Mouse (Mus musculus): ENCODE measurements around the gene Ncoa4. TPM values are rescaled to one million over a fixed set of nuclear protein-coding genes. Genes with fewer than 3 reads are reported as not detected.
"Not testable (repeated sequence)": the region's sequence is repeated elsewhere in the genome, so short reads cannot be mapped to it uniquely, and the experiment has no call there.

Gene Ncoa4
- total RNA-seq, 1 experiment from 2014 or later: 176 TPM

- ATAC-seq (replicated peaks; ENCODE audit: low read depth, poor library complexity, severe bottlenecking): no peak
Observed at GRCm38 (mm10) chr14:32154758-32155157, 4.9 kb upstream of the Ncoa4 start.

GRCm38 (mm10) chr14:32159150-32159670, 455 bp upstream of the Ncoa4 start:
- ATAC-seq (replicated peaks; ENCODE audit: low read depth, poor library complexity, severe bottlenecking): peak; percentile 37

GRCm38 (mm10) chr14:32160563-32160962, 898 bp downstream of the Ncoa4 start:
- ATAC-seq (replicated peaks; ENCODE audit: low read depth, poor library complexity, severe bottlenecking): no peak

- ATAC-seq (replicated peaks; ENCODE audit: low read depth, poor library complexity, severe bottlenecking): no peak
Observed at GRCm38 (mm10) chr14:32161090-32161885, 1.6 kb downstream of the Ncoa4 start.

GRCm38 (mm10) chr14:32162231-32162630, 2.6 kb downstream of the Ncoa4 start:
- ATAC-seq (replicated peaks; ENCODE audit: low read depth, poor library complexity, severe bottlenecking): no peak

- ATAC-seq (replicated peaks; ENCODE audit: low read depth, poor library complexity, severe bottlenecking): no peak
Observed at GRCm38 (mm10) chr14:32163203-32163888, 3.7 kb downstream of the Ncoa4 start.

- no peak for ATAC-seq (replicated peaks; ENCODE audit: low read depth, poor library complexity, severe bottlenecking)
Observed at GRCm38 (mm10) chr14:32164173-32165051, 4.7 kb downstream of the Ncoa4 start.

- ATAC-seq (replicated peaks; ENCODE audit: low read depth, poor library complexity, severe bottlenecking): peak; percentile 75
Observed at GRCm38 (mm10) chr14:32165278-32166061, 5.8 kb downstream of the Ncoa4 start.

GRCm38 (mm10) chr14:32166062-32166441, 6.4 kb downstream of the Ncoa4 start:
- no peak for ATAC-seq (replicated peaks; ENCODE audit: low read depth, poor library complexity, severe bottlenecking)

- no peak for ATAC-seq (replicated peaks; ENCODE audit: low read depth, poor library complexity, severe bottlenecking)
Observed at GRCm38 (mm10) chr14:32166840-32167239, 7.2 kb downstream of the Ncoa4 start.

- peak; percentile 33 for ATAC-seq (replicated peaks; ENCODE audit: low read depth, poor library complexity, severe bottlenecking)
Observed at GRCm38 (mm10) chr14:32167326-32167725, 7.7 kb downstream of the Ncoa4 start.

GRCm38 (mm10) chr14:32168653-32169231, 9.1 kb downstream of the Ncoa4 start:
- ATAC-seq (replicated peaks; ENCODE audit: low read depth, poor library complexity, severe bottlenecking): peak; percentile 71

GRCm38 (mm10) chr14:32170137-32170536, 10.5 kb downstream of the Ncoa4 start:
- no peak for ATAC-seq (replicated peaks; ENCODE audit: low read depth, poor library complexity, severe bottlenecking)

- 0 out of 2 replicates have a peak, but pooled peaks have one; percentile 25 for ATAC-seq (replicated peaks; ENCODE audit: low read depth, poor library complexity, severe bottlenecking)
Observed at GRCm38 (mm10) chr14:32175310-32175709, 15.6 kb downstream of the Ncoa4 start.

- ATAC-seq (replicated peaks; ENCODE audit: low read depth, poor library complexity, severe bottlenecking): not testable (repeated sequence)
Observed at GRCm38 (mm10) chr14:32176590-32176989, 16.9 kb downstream of the Ncoa4 start.

GRCm38 (mm10) chr14:32179393-32180195, 19.9 kb downstream of the Ncoa4 start:
- no peak for ATAC-seq (replicated peaks; ENCODE audit: low read depth, poor library complexity, severe bottlenecking)

GRCm38 (mm10) chr14:32180861-32181260, 21.2 kb downstream of the Ncoa4 start:
- ATAC-seq (replicated peaks; ENCODE audit: low read depth, poor library complexity, severe bottlenecking): no peak

- no peak for ATAC-seq (replicated peaks; ENCODE audit: low read depth, poor library complexity, severe bottlenecking)
Observed at GRCm38 (mm10) chr14:32183846-32184245, 24.2 kb downstream of the Ncoa4 start.

Data from common myeloid progenitor, adult 5-6 weeks (primary cell).